Mouse (Mus musculus): ENCODE measurements around the gene Trim3. TPM values are rescaled to one million over a fixed set of nuclear protein-coding genes. Genes with fewer than 3 reads are reported as not detected.

Gene Trim3
- polyA plus RNA-seq, 1 experiment from 2014 or later = 15.4 TPM

GRCm38 (mm10) chr7:105559016-105559415 is 74.4 kb downstream of the Trim3 start:
- WGBS = 87% methylated on average over 9 of the region's 9 CpGs
- H3K9ac ChIP-seq (ENCODE audit: low read depth, low read length) = no peak overlapping the region
- H3K4me3 ChIP-seq (ENCODE audit: low read depth, low read length) = no peak overlapping the region
- ATAC-seq (replicated peaks; ENCODE audit: low FRiP score) (no peak), DNase-seq (ENCODE audit: low spot score) (no peak)
- H3K36me3 ChIP-seq (ENCODE audit: control insufficient read depth, insufficient read depth, low read length) = peaks cover 6% of the 10 kb centered on the region; the same call in 1 of the 2 replicates
- no peaks in the 10 kb centered on the region for H3K27me3 ChIP-seq (replicated peaks; ENCODE audit: control insufficient read depth, insufficient read depth, low read length)
- H3K4me1 ChIP-seq (replicated peaks; ENCODE audit: control insufficient read depth, insufficient read depth, low read length) = peaks cover 9% of the 10 kb centered on the region
- H3K27ac ChIP-seq (ENCODE audit: low read depth, low read length) = no peak overlapping the region
- no peaks in the 10 kb centered on the region for H3K9me3 ChIP-seq (ENCODE audit: control insufficient read depth, low read length)
- H3K4me2 ChIP-seq = no peak overlapping the region

- no peak for ATAC-seq (replicated peaks; ENCODE audit: low FRiP score)
- Histone ChIP-seq H3K4me2 (no peak overlapping the region), H3K4me1 (replicated peaks; ENCODE audit: control insufficient read depth, insufficient read depth, low read length) (peaks cover 13% of the 10 kb centered on the region), H3K9ac (ENCODE audit: low read depth, low read length) (no peak overlapping the region), H3K9me3 (ENCODE audit: control insufficient read depth, low read length) (no peaks in the 10 kb centered on the region), H3K4me3 (ENCODE audit: low read depth, low read length) (no peak overlapping the region), H3K27me3 (replicated peaks; ENCODE audit: control insufficient read depth, insufficient read depth, low read length) (no peaks in the 10 kb centered on the region), H3K36me3 (ENCODE audit: control insufficient read depth, insufficient read depth, low read length) (peaks cover 6% of the 10 kb centered on the region; the same call in 1 of the 2 replicates), H3K27ac (ENCODE audit: low read depth, low read length) (no peak overlapping the region)
- no peak for DNase-seq (ENCODE audit: low spot score)
- 85% methylated on average over 11 of the region's 11 CpGs for WGBS
These were observed 75.7 kb downstream of the Trim3 start for GRCm38 (mm10) chr7:105557671-105558070.

GRCm38 (mm10) chr7:105556406-105556805 is 77.0 kb downstream of the Trim3 start:
- 93% methylated on average over 8 of the region's 8 CpGs for WGBS
- no peaks in the 10 kb centered on the region for H3K9me3 ChIP-seq (ENCODE audit: control insufficient read depth, low read length)
- DNase-seq (ENCODE audit: low spot score) (no peak), ATAC-seq (replicated peaks; ENCODE audit: low FRiP score) (no peak)
- no peak overlapping the region for H3K4me2 ChIP-seq
- H3K27ac ChIP-seq (ENCODE audit: low read depth, low read length) = no peak overlapping the region
- H3K27me3 ChIP-seq (replicated peaks; ENCODE audit: control insufficient read depth, insufficient read depth, low read length) = no peaks in the 10 kb centered on the region
- H3K9ac ChIP-seq (ENCODE audit: low read depth, low read length) = no peak overlapping the region
- no peak overlapping the region for H3K4me3 ChIP-seq (ENCODE audit: low read depth, low read length)
- peaks cover 6% of the 10 kb centered on the region; the same call in 1 of the 2 replicates for H3K36me3 ChIP-seq (ENCODE audit: control insufficient read depth, insufficient read depth, low read length)
- H3K4me1 ChIP-seq (replicated peaks; ENCODE audit: control insufficient read depth, insufficient read depth, low read length) = peaks cover 13% of the 10 kb centered on the region

- Histone ChIP-seq H3K4me2 (peak overlapping the region; percentile 78), H3K9ac (ENCODE audit: low read depth, low read length) (no peak overlapping the region), H3K27ac (ENCODE audit: low read depth, low read length) (no peak overlapping the region), H3K36me3 (ENCODE audit: control insufficient read depth, insufficient read depth, low read length) (peaks cover 6% of the 10 kb centered on the region; the same call in 1 of the 2 replicates), H3K4me3 (ENCODE audit: low read depth, low read length) (peak overlapping the region; percentile 70), H3K27me3 (replicated peaks; ENCODE audit: control insufficient read depth, insufficient read depth, low read length) (no peaks in the 10 kb centered on the region), H3K9me3 (ENCODE audit: control insufficient read depth, low read length) (no peaks in the 10 kb centered on the region), H3K4me1 (replicated peaks; ENCODE audit: control insufficient read depth, insufficient read depth, low read length) (peaks cover 13% of the 10 kb centered on the region)
- DNase-seq (ENCODE audit: low spot score) = no peak
- 92% methylated on average over 10 of the region's 10 CpGs for WGBS
- no peak for ATAC-seq (replicated peaks; ENCODE audit: low FRiP score)
These were observed 77.8 kb downstream of the Trim3 start for GRCm38 (mm10) chr7:105555571-105555970.

Other genes starting within 250 kb of the Trim3 start
- 28.7 and 31.0 TPM in 2 replicates for gene Fam160a2, start 233.5 kb downstream of the Trim3 start, polyA plus RNA-seq (2014; fragmentation: Nextera tagmentation; extraction: Ambion mirVana)
- not detected in 2 replicates for gene Cnga4, start 229.0 kb downstream of the Trim3 start, polyA plus RNA-seq (2014; fragmentation: Nextera tagmentation; extraction: Ambion mirVana)
- gene Cckbr, start 207.8 kb downstream of the Trim3 start, polyA plus RNA-seq (2014; fragmentation: Nextera tagmentation; extraction: Ambion mirVana) = 0.05 TPM in 1 of 2 replicates, not detected in the other
- 16.8 and 17.8 TPM in 2 replicates for gene Cavin3, start 151.3 kb downstream of the Trim3 start, polyA plus RNA-seq (2014; fragmentation: Nextera tagmentation; extraction: Ambion mirVana)
- 33.6 and 40.8 TPM in 2 replicates for gene Smpd1, start 79.2 kb downstream of the Trim3 start, polyA plus RNA-seq (2014; fragmentation: Nextera tagmentation; extraction: Ambion mirVana)
- 17.1 and 18.7 TPM in 2 replicates for gene Apbb1, start 51.9 kb downstream of the Trim3 start, polyA plus RNA-seq (2014; fragmentation: Nextera tagmentation; extraction: Ambion mirVana)
- gene Hpx, start 33.4 kb downstream of the Trim3 start, polyA plus RNA-seq (2014; fragmentation: Nextera tagmentation; extraction: Ambion mirVana) = 66.3 TPM in 2 replicates
- 222 and 242 TPM in 2 replicates for gene Timm10b, start 6.5 kb upstream of the Trim3 start, polyA plus RNA-seq (2014; fragmentation: Nextera tagmentation; extraction: Ambion mirVana)
- 42.7 and 50.1 TPM in 2 replicates for gene Arfip2, start 6.8 kb upstream of the Trim3 start, polyA plus RNA-seq (2014; fragmentation: Nextera tagmentation; extraction: Ambion mirVana)
- 15.8 and 30.1 TPM in 2 replicates for gene Gm45799, start 7.0 kb upstream of the Trim3 start, polyA plus RNA-seq (2014; fragmentation: Nextera tagmentation; extraction: Ambion mirVana)
- 0.30 and 0.61 TPM in 2 replicates for gene Dnhd1, start 17.3 kb upstream of the Trim3 start, polyA plus RNA-seq (2014; fragmentation: Nextera tagmentation; extraction: Ambion mirVana)
- gene Ilk, start 103.0 kb upstream of the Trim3 start, polyA plus RNA-seq (2014; fragmentation: Nextera tagmentation; extraction: Ambion mirVana) = 221 and 231 TPM in 2 replicates
- gene Rrp8, start 103.8 kb upstream of the Trim3 start, polyA plus RNA-seq (2014; fragmentation: Nextera tagmentation; extraction: Ambion mirVana) = 42.3 and 52.3 TPM in 2 replicates
- 229 and 244 TPM in 2 replicates for gene Taf10, start 110.8 kb upstream of the Trim3 start, polyA plus RNA-seq (2014; fragmentation: Nextera tagmentation; extraction: Ambion mirVana)
- gene Tpp1, start 118.7 kb upstream of the Trim3 start, polyA plus RNA-seq (2014; fragmentation: Nextera tagmentation; extraction: Ambion mirVana) = 77.3 and 80.0 TPM in 2 replicates
- gene Dchs1, start 154.1 kb upstream of the Trim3 start, polyA plus RNA-seq (2014; fragmentation: Nextera tagmentation; extraction: Ambion mirVana) = 5.0 and 5.8 TPM in 2 replicates
- 432 and 453 TPM in 2 replicates for gene Mrpl17, start 177.5 kb upstream of the Trim3 start, polyA plus RNA-seq (2014; fragmentation: Nextera tagmentation; extraction: Ambion mirVana)

Measured in liver, embryonic 11.5 days (tissue).